Mouse (Mus musculus) ES-Bruce4 (cell line): ENCODE data around the gene Tex2. TPM values are rescaled to one million over a fixed set of nuclear protein-coding genes. Genes with fewer than 3 reads are reported as not detected.
"Not testable (repeated sequence)": the region's sequence is repeated elsewhere in the genome, so short reads cannot be mapped to it uniquely, and the experiment has no call there.

Source experiments
- H3K27ac ChIP-seq: 2 replicates; pipeline ENCODE4 v1.5.1; 2012; ENCODE audit warnings: low read length, inconsistent platforms; ENCODE audit not compliant: insufficient read depth
- H3K27me3 ChIP-seq: 2 replicates; pipeline ENCODE4 v1.6.1; 2012; ENCODE audit warnings: mild to moderate bottlenecking, low read length, inconsistent platforms; ENCODE audit not compliant: control insufficient read depth, poor library complexity, insufficient read depth, severe bottlenecking
- H3K36me3 ChIP-seq: 2 replicates; pipeline ENCODE4 v1.6.1; 2012; ENCODE audit warnings: inconsistent platforms, mild to moderate bottlenecking, low read length, moderate library complexity; ENCODE audit not compliant: control insufficient read depth, poor library complexity, insufficient read depth, severe bottlenecking
- H3K4me1 ChIP-seq: one replicate; pipeline ENCODE4 v1.8.1; 2011; ENCODE audit warnings: low read length; ENCODE audit not compliant: control insufficient read depth, insufficient read depth
- H3K4me3 ChIP-seq: 2 replicates; pipeline ENCODE4 v1.5.1; 2011; ENCODE audit warnings: low read depth, mild to moderate bottlenecking, low read length
- H3K9ac ChIP-seq: 2 replicates; pipeline ENCODE4 v1.6.1; 2012; ENCODE audit warnings: low read depth, mild to moderate bottlenecking, inconsistent platforms; ENCODE audit not compliant: poor library complexity, severe bottlenecking
- H3K9me3 ChIP-seq: replicated peaks from 2 replicates; pipeline ENCODE4 v1.6.1; 2012; ENCODE audit warnings: mild to moderate bottlenecking, low read length, inconsistent platforms; ENCODE audit not compliant: control insufficient read depth, poor library complexity, insufficient read depth, severe bottlenecking
- CTCF ChIP-seq: IDR thresholded peaks from one replicate; pipeline ENCODE4 v1.8.1; 2011; ENCODE audit warnings: low read depth, low read length
- EP300 ChIP-seq: IDR thresholded peaks from 2 replicates; pipeline ENCODE4 v1.6.1; 2011; ENCODE audit warnings: low read depth, low read length; ENCODE audit not compliant: insufficient read depth
- POLR2A ChIP-seq: IDR thresholded peaks from one replicate; pipeline ENCODE4 v1.8.1; 2011; ENCODE audit warnings: low read length; ENCODE audit not compliant: insufficient read depth
- polyA plus RNA-seq: library from polyadenylated mRNA; stranded (reverse); fragments of >200 nt; gene quantifications from 2 replicates; pipeline ENCODE4 v1.2.4, GENCODE M21; 2011; ENCODE audit warnings: low read depth; ENCODE audit not compliant: missing spikeins, insufficient read depth, insufficient read length

Gene Tex2
- polyA plus RNA-seq, 1 experiment, result 28.8 TPM

- Histone ChIP-seq H3K4me3 (no peak overlapping the region), H3K27me3 (no peaks in the 10 kb centered on the region), H3K27ac (no peak overlapping the region), H3K9me3 (no peaks in the 10 kb centered on the region), H3K4me1 (no peaks in the 10 kb centered on the region), H3K9ac (no peak overlapping the region), H3K36me3 (no peaks in the 10 kb centered on the region)
- no peak for TF ChIP-seq CTCF
- TF ChIP-seq POLR2A, result no peak
- TF ChIP-seq EP300, result no peak
These were observed 8.8 kb upstream of the Tex2 start for GRCm38 (mm10) chr11:106622056-106622455.

GRCm38 (mm10) chr11:106618768-106619167 is 5.5 kb upstream of the Tex2 start:
- not testable (repeated sequence) for H3K36me3 ChIP-seq, H3K9ac ChIP-seq, H3K27me3 ChIP-seq, H3K4me1 ChIP-seq, H3K27ac ChIP-seq, H3K9me3 ChIP-seq, H3K4me3 ChIP-seq

GRCm38 (mm10) chr11:106617821-106618580 is 4.8 kb upstream of the Tex2 start:
- Histone ChIP-seq H3K9ac (no peak overlapping the region), H3K36me3 (no peaks in the 10 kb centered on the region), H3K27me3 (no peaks in the 10 kb centered on the region), H3K4me1 (no peaks in the 10 kb centered on the region), H3K9me3 (no peaks in the 10 kb centered on the region), H3K4me3 (no peak overlapping the region), H3K27ac (no peak overlapping the region)
- TF ChIP-seq CTCF (no peak), EP300 (no peak), POLR2A (no peak)

- H3K27me3 ChIP-seq, result no peaks in the 10 kb centered on the region
- no peaks in the 10 kb centered on the region for H3K9me3 ChIP-seq
- no peaks in the 10 kb centered on the region for H3K4me1 ChIP-seq
- H3K9ac ChIP-seq, result no peak overlapping the region
- H3K36me3 ChIP-seq, result no peaks in the 10 kb centered on the region
- H3K4me3 ChIP-seq, result no peak overlapping the region
- no peak overlapping the region for H3K27ac ChIP-seq
- TF ChIP-seq POLR2A (no peak), CTCF (no peak), EP300 (no peak)
These were observed 2.3 kb upstream of the Tex2 start for GRCm38 (mm10) chr11:106615561-106615960.

GRCm38 (mm10) chr11:106614339-106614645 is 1.1 kb upstream of the Tex2 start:
- TF ChIP-seq EP300, result no peak
- no peak for TF ChIP-seq POLR2A
- no peak for TF ChIP-seq CTCF
- Histone ChIP-seq H3K4me3 (no peak overlapping the region), H3K4me1 (no peaks in the 10 kb centered on the region), H3K9ac (0 out of 2 replicates have a peak overlapping the region, but pooled peaks have one; percentile 60), H3K27ac (no peak overlapping the region), H3K9me3 (no peaks in the 10 kb centered on the region), H3K27me3 (no peaks in the 10 kb centered on the region), H3K36me3 (no peaks in the 10 kb centered on the region)

- H3K36me3 ChIP-seq, result no peaks in the 10 kb centered on the region
- H3K27me3 ChIP-seq, result no peaks in the 10 kb centered on the region
- peak overlapping the region; percentile 74 for H3K27ac ChIP-seq
- no peaks in the 10 kb centered on the region for H3K9me3 ChIP-seq
- no peaks in the 10 kb centered on the region for H3K4me1 ChIP-seq
- no peak for TF ChIP-seq EP300
- no peak for TF ChIP-seq CTCF
- H3K9ac ChIP-seq, result peak overlapping the region; percentile 60
- peak overlapping the region; percentile 83 for H3K4me3 ChIP-seq
These were observed 565 bp upstream of the Tex2 start for GRCm38 (mm10) chr11:106613638-106614338.
